Mouse (Mus musculus) lung, embryonic 16.5 days (tissue): ENCODE results near the gene Garem2. TPM values are rescaled to one million over a fixed set of nuclear protein-coding genes. Genes with fewer than 3 reads are reported as not detected.

ENCODE experiments used
- ATAC-seq: fragments of 200-750 bp; cut with Nextera tagmentation; 2 replicates; pipeline ENCODE4 v1.8.0; 2017; ENCODE audit warnings: low read depth, mild to moderate bottlenecking, moderate library complexity
- H3K27ac ChIP-seq: fragments of 300-500 bp; sonication (generic); 2 replicates; pipeline ENCODE4 v1.5.1; 2014; ENCODE audit warnings: mild to moderate bottlenecking, control low read depth, low read length
- H3K27me3 ChIP-seq: fragments of 300-500 bp; sonication (generic); 2 replicates; pipeline ENCODE4 v1.6.1; 2014; ENCODE audit warnings: low read depth, low read length, mixed read lengths; ENCODE audit not compliant: control insufficient read depth, insufficient read depth
- H3K36me3 ChIP-seq: fragments of 300-500 bp; sonication (generic); 2 replicates; pipeline ENCODE4 v1.6.1; 2014; ENCODE audit warnings: low read length; ENCODE audit not compliant: control insufficient read depth, insufficient read depth
- H3K4me1 ChIP-seq: fragments of 300-500 bp; sonication (generic); replicated peaks from 2 replicates; pipeline ENCODE4 v1.6.1; 2014; ENCODE audit warnings: low read length, mixed read lengths; ENCODE audit not compliant: control insufficient read depth, insufficient read depth
- H3K4me2 ChIP-seq: fragments of 300-500 bp; sonication (generic); 2 replicates; pipeline ENCODE4 v1.6.1; 2014; ENCODE audit warnings: low read depth, low read length, control low read depth
- H3K4me3 ChIP-seq: fragments of 300-500 bp; sonication (generic); 2 replicates; pipeline ENCODE4 v1.5.1; 2014; ENCODE audit warnings: mild to moderate bottlenecking, low read length, control low read depth
- H3K9ac ChIP-seq: fragments of 300-500 bp; sonication (generic); 2 replicates; pipeline ENCODE4 v1.6.1; 2014; ENCODE audit warnings: low read length, control low read depth
- H3K9me3 ChIP-seq: fragments of 300-500 bp; sonication (generic); 2 replicates; pipeline ENCODE4 v1.6.1; 2016; ENCODE audit warnings: low read length; ENCODE audit not compliant: control insufficient read depth
- WGBS: fragments of 180-500 bp; shearing (Covaris S2); extraction: QIAGEN DNeasy Blood & Tissue Kit; methylation state at CpG from one replicate; pipeline ENCODE4 v1.1.7; 2014; 5-methylcytosine and 5-hydroxymethylcytosine counted together
- polyA plus RNA-seq: library from polyadenylated mRNA; unstranded; fragments of >200 nt; fragmentation: Nextera tagmentation; extraction: Ambion mirVana; gene quantifications from 2 replicates; pipeline ENCODE4 v1.2.1, GENCODE M21; 2015

Gene Garem2
- polyA plus RNA-seq, 1 experiment from 2014 or later = 0.10 TPM

DNA sequence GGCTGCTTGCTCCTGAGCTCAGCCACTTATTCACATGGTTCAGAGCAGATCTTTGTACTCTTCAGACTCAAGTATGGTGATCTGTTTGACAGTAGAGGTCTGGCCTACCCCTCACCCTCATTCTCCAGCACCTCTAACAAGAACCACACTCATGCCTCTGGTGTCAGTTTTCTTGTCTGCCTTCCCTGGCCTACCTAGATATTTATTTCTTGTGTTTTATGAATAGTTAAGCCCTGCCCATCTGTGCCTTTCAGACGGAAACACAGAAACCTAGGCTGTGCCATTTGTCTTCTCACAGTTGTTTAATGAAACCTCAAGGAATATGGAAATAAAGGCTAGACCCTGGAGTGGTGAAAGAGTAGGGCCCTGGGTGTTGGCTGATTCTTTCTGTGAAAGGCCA is 13.1 kb downstream of the Garem2 start:
- Histone ChIP-seq H3K27ac (no peak overlapping the region), H3K9ac (no peak overlapping the region), H3K9me3 (no peaks in the 10 kb centered on the region), H3K27me3 (peaks cover 21% of the 10 kb centered on the region), H3K4me3 (no peak overlapping the region), H3K36me3 (peaks cover 33% of the 10 kb centered on the region), H3K4me2 (no peak overlapping the region), H3K4me1 (peaks cover 9% of the 10 kb centered on the region)
- ATAC-seq = no peak
- WGBS = 79% methylated on average over 1 of the region's 1 CpGs

DNA sequence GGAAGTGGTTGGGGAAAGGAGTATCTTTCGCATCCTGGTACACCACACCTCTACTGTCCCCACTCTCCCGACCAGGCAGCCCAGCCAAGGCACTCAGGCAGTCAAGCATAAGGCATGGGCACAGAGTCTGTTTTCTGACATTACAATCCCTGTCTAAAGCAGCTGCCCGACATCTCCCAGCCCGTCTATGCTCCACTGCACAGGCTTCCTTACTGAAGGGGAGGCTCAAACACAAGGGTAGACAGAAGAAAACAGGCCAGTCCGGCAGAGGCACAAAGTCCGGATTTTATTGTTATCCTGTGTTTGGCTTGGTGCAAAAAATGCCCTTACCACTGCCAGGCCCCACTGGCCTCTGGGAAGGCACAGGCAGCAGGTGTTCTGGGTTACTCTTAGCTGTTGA is 14.2 kb downstream of the Garem2 start:
- H3K4me3 ChIP-seq = no peak overlapping the region
- peaks cover 6% of the 10 kb centered on the region for H3K4me1 ChIP-seq
- H3K27ac ChIP-seq = no peak overlapping the region
- no peak overlapping the region for H3K4me2 ChIP-seq
- ATAC-seq = no peak
- no peaks in the 10 kb centered on the region for H3K9me3 ChIP-seq
- 91% methylated on average over 6 of the region's 6 CpGs for WGBS
- peaks cover 12% of the 10 kb centered on the region for H3K27me3 ChIP-seq
- no peak overlapping the region for H3K9ac ChIP-seq
- H3K36me3 ChIP-seq = peaks cover 41% of the 10 kb centered on the region

DNA sequence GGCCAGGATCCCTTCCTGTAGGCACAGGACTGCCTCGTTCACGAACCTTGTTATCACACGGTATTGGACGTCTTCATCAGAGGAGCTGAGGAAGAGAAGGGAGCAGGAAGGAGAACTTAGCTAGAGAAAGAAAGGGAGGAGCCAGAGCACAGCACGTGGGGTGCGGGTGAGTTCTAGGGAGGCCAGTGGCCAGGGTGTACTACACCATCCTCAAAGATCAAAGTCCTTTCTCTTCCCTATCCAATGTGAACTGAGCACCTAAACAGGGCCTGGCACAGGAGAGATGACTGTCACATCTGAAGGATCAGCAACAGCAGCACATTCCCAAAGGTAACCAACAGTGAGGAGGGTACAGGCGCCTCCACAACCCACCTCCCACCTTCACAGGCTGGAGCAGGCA is 15.1 kb downstream of the Garem2 start:
- no peak for ATAC-seq
- H3K9me3 ChIP-seq = no peaks in the 10 kb centered on the region
- no peaks in the 10 kb centered on the region for H3K4me1 ChIP-seq
- H3K9ac ChIP-seq = no peak overlapping the region
- H3K27me3 ChIP-seq = peaks cover 6% of the 10 kb centered on the region; the same call in 1 of the 2 replicates
- H3K27ac ChIP-seq = no peak overlapping the region
- no peak overlapping the region for H3K4me3 ChIP-seq
- no peak overlapping the region for H3K4me2 ChIP-seq
- H3K36me3 ChIP-seq = peaks cover 49% of the 10 kb centered on the region
- 85% methylated on average over 7 of the region's 7 CpGs for WGBS

DNA sequence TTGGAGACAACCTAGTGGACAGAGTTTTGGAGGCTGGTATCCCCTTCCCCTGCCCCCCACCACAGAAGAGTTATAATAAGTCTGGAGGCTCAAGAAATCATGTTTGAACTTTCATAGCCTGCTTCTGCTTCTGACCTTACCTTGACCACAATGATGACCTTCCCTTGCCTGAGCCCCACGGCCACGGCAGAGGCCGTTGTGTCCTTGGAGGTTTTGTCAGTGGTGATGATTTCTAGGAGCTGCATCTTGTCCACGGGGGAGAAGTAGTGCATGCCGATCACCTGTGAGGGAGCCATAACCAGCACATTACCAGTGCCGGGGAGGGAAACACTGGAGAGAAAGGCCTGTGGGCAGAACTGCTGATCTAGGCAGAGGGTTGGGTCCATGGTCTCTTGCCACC is 17.5 kb downstream of the Garem2 start:
- Histone ChIP-seq H3K4me1 (no peaks in the 10 kb centered on the region), H3K27me3 (no peaks in the 10 kb centered on the region), H3K36me3 (peaks cover 62% of the 10 kb centered on the region), H3K9me3 (no peaks in the 10 kb centered on the region), H3K4me3 (no peak overlapping the region), H3K27ac (no peak overlapping the region), H3K9ac (no peak overlapping the region), H3K4me2 (no peak overlapping the region)
- no peak for ATAC-seq
- WGBS = 87% methylated on average over 6 of the region's 6 CpGs

DNA sequence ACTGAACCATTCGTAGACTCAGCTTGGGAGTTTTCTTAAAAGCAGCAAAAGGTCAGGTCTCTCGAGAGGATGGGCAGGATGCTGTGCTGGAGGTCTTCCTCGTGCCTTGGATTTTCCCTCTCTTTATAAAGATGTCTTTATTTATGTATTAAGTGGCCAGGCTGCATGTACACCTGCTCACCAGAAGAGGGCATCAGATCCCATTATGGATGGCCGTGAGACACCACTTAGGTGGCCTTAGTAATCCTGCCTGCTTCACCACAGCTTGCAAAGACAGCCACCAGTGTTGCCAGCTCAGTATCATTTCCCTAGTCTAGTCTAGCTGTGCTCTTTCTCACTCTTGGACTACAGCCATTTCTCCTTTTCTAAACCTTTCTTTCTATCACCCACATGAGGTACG is 20.6 kb downstream of the Garem2 start:
- H3K36me3 ChIP-seq = peaks cover 55% of the 10 kb centered on the region
- ATAC-seq = no peak
- no peak overlapping the region for H3K4me3 ChIP-seq
- no peaks in the 10 kb centered on the region for H3K27me3 ChIP-seq
- no peak overlapping the region for H3K9ac ChIP-seq
- no peak overlapping the region for H3K4me2 ChIP-seq
- H3K9me3 ChIP-seq = no peaks in the 10 kb centered on the region
- WGBS = 34% methylated on average over 5 of the region's 5 CpGs
- no peak overlapping the region for H3K27ac ChIP-seq
- H3K4me1 ChIP-seq = no peaks in the 10 kb centered on the region

DNA sequence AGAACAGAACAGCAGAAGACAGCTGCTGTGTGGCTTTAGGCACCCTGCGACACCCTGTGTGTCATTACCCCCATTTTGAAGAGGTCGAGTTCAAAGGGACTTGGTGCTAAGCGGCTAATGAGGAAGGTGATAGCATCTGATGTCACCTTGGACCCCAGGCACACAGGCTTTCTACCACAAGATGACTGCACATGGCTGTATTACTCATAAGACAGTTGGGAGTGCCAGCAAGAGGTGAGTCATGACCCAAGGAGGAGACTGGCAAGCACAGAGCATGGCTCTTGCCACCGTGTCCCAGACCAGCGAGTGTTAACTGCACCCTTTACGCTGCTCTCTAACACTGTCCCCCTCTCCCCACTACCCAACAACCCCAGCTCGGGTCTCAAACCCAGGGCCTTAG is 21.8 kb downstream of the Garem2 start:
- H3K36me3 ChIP-seq = peaks cover 54% of the 10 kb centered on the region
- 80% methylated on average over 7 of the region's 7 CpGs for WGBS
- no peak overlapping the region for H3K27ac ChIP-seq
- no peaks in the 10 kb centered on the region for H3K27me3 ChIP-seq
- no peak overlapping the region for H3K9ac ChIP-seq
- ATAC-seq = no peak
- H3K4me1 ChIP-seq = no peaks in the 10 kb centered on the region
- no peak overlapping the region for H3K4me2 ChIP-seq
- H3K9me3 ChIP-seq = no peaks in the 10 kb centered on the region
- H3K4me3 ChIP-seq = no peak overlapping the region

DNA sequence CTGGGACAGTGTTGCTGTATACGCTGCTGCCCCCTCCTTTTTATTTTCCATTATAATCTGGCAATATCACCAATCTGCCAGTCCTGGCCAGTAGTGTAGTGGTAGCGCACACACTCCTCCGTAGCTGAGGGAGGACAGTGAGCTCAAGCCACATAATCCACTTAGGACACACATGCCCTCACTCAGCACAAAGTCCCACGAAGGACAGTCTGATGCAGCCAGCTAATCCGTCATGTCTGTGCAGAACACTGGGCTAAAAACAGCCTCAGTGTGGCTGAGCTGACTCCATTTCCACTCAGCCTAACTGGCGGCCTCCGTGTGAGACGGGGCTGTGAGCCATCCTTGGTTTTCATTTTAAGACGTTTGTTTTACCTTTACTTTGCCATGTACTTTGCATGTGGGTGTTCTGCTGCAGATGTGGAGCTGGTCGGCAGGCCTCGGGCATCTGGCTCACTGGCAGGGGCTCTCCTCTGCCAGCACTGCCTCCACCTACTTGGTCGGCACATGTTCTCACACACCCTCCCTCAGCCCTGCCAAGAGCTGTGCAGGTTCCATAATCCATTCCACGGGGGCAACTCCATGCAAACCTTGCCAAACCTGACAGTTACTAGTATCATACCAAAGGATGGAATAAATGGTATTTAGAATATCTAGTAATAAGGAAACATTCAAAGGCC is 23.1 kb downstream of the Garem2 start:
- no peaks in the 10 kb centered on the region for H3K9me3 ChIP-seq
- no peak for ATAC-seq
- 90% methylated on average over 13 of the region's 13 CpGs for WGBS
- no peaks in the 10 kb centered on the region for H3K4me1 ChIP-seq
- H3K4me2 ChIP-seq = no peak overlapping the region
- no peaks in the 10 kb centered on the region for H3K27me3 ChIP-seq
- no peak overlapping the region for H3K4me3 ChIP-seq
- no peak overlapping the region for H3K27ac ChIP-seq
- no peak overlapping the region for H3K9ac ChIP-seq
- peaks cover 55% of the 10 kb centered on the region for H3K36me3 ChIP-seq

DNA sequence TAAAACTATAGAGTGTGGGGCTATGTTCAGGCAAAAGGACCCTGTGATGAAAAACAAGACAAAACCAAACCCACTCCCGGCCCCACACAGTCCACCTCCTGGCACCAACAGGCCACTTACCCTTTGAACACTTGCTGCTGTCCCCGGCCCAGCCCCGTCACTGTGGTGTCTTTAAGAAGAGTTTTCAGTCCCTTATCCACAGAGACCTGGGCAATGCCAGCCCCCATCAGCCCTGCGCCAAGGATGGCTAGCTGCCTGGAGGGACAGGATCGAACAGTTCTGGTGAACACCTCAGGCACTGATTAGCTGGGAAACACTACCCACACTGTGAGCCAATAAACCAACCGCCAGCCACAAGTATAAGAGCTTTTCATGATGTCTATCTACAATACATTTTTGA is 23.7 kb downstream of the Garem2 start:
- H3K4me1 ChIP-seq = no peaks in the 10 kb centered on the region
- no peak overlapping the region for H3K9ac ChIP-seq
- H3K4me3 ChIP-seq = no peak overlapping the region
- no peak for ATAC-seq
- H3K27ac ChIP-seq = no peak overlapping the region
- no peaks in the 10 kb centered on the region for H3K27me3 ChIP-seq
- 97% methylated on average over 6 of the region's 6 CpGs for WGBS
- no peak overlapping the region for H3K4me2 ChIP-seq
- H3K36me3 ChIP-seq = peaks cover 50% of the 10 kb centered on the region
- no peaks in the 10 kb centered on the region for H3K9me3 ChIP-seq

DNA sequence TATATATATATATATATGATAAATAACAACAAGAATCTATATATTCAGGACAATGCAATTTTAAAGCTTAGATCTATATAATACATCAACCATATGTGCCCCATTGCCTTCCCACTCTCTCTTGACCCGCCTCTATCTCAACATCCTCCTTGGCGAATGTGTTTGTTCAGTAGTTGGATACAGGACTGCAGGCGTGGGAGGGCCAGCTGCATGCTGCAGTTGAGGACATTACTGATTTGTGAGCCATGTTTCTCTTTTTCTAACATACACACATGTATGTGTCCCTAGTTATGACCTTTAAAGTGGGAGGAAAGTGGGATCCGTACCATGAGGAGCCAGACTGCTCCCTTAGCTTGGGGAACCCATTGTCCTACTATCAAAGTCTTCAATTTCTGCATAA is 26.3 kb downstream of the Garem2 start:
- 86% methylated on average over 4 of the region's 4 CpGs for WGBS
- Histone ChIP-seq H3K27me3 (no peaks in the 10 kb centered on the region), H3K4me2 (no peak overlapping the region), H3K27ac (no peak overlapping the region), H3K36me3 (peaks cover 43% of the 10 kb centered on the region), H3K9me3 (no peaks in the 10 kb centered on the region), H3K4me3 (no peak overlapping the region), H3K9ac (no peak overlapping the region), H3K4me1 (no peaks in the 10 kb centered on the region)
- ATAC-seq = no peak

DNA sequence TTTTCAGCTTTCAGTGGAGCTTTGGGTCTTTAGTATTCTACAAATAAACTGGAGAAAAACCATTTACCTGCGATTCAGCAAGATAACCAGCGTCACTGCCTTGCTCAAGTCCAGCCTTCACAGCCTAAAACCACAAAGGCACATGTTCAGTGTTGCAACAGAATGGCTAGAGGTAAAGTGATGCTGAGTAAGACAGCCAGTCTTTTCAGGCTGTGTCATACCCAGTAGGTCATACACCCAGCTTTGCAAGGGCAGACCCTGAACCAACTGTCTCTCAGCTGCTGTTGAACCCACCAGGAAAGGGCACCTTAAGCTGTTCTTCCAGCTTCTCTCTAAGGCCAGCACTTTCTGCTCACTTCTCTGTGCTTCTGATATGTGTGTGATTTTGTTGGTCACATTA is 27.2 kb downstream of the Garem2 start:
- Histone ChIP-seq H3K9ac (no peak overlapping the region), H3K9me3 (no peaks in the 10 kb centered on the region), H3K27me3 (no peaks in the 10 kb centered on the region), H3K27ac (no peak overlapping the region), H3K4me1 (no peaks in the 10 kb centered on the region), H3K4me3 (no peak overlapping the region), H3K4me2 (no peak overlapping the region), H3K36me3 (peaks cover 37% of the 10 kb centered on the region)
- no peak for ATAC-seq
- WGBS = 98% methylated on average over 2 of the region's 2 CpGs
